Mouse (Mus musculus): ENCODE measurements around the gene S100a5.
A peak's percentile ranks its signal among the peaks of the same experiment; 100 is the strongest.

DNA sequence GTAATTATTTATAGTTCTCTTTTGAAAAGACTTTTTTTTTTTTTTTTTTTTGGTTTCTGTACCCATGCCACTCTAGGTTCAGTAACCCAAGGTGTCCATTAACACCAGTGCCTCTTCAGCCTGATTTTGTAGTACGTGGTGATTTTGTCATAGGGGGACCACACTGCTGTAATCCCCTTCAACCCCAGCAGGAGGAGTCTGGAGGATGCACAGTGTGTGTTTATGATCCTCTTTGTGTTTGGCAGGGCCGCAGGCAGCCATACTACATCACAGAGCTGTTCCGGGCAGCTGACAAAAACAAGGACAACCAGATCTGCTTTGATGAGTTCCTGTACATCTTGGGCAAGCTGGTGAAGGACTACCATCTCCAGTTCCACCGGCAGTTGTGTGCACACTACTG is 49.1 kb downstream of the S100a5 start:
- peak; percentile 61 for TF ChIP-seq CTCF (IDR thresholded peaks at IDR 0.05; ENCODE audit: low read depth)
- TF ChIP-seq EP300 (optimal IDR thresholded peaks at IDR 0.05) = no peak

Measured in stomach, postnatal 0 days (tissue).